Mouse (Mus musculus): Measurements from ENCODE around the gene Rhbdf2.

GRCm38 (mm10) chr11:116586310-116586709 lies 40.5 kb downstream of the Rhbdf2 start, which contains the start of gene Aanat:
- TF ChIP-seq POLR2A (IDR thresholded peaks at IDR 0.05; ENCODE audit: extremely low read depth, insufficient read depth, low read length) (no peak), CTCF (IDR thresholded peaks at IDR 0.05; ENCODE audit: low read depth, low read length) (no peak)

Measured in liver, adult 2 months (tissue).